Mouse (Mus musculus) hindbrain, embryonic 11.5 days (tissue): ENCODE data around the gene Cyp2d22. TPM values are rescaled to one million over a fixed set of nuclear protein-coding genes. Genes with fewer than 3 reads are reported as not detected.

Source experiments
- ATAC-seq: fragments of 200-750 bp; cut with Nextera tagmentation; 2 replicates; pipeline ENCODE4 v1.8.0; 2017; ENCODE audit warnings: mild to moderate bottlenecking, moderate TSS enrichment, moderate library complexity; ENCODE audit not compliant: low FRiP score
- DNase-seq: peaks from one replicate; pipeline ENCODE4 v3.0.0-alpha.2; 2015; ENCODE audit warnings: low spot score
- H3K27ac ChIP-seq: fragments of 300-500 bp; sonication (generic); 2 replicates; pipeline ENCODE4 v1.5.1; 2014; ENCODE audit warnings: mild to moderate bottlenecking, low read depth, low read length
- H3K27me3 ChIP-seq: fragments of 300-500 bp; sonication (generic); 2 replicates; pipeline ENCODE4 v1.6.1; 2014; ENCODE audit warnings: mild to moderate bottlenecking, low read length, moderate library complexity, mixed read lengths; ENCODE audit not compliant: control insufficient read depth, insufficient read depth
- H3K36me3 ChIP-seq: fragments of 300-500 bp; sonication (generic); 2 replicates; pipeline ENCODE4 v1.6.1; 2014; ENCODE audit warnings: mild to moderate bottlenecking, low read length, moderate library complexity, mixed read lengths; ENCODE audit not compliant: control insufficient read depth, insufficient read depth
- H3K4me1 ChIP-seq: fragments of 300-500 bp; sonication (generic); replicated peaks from 2 replicates; pipeline ENCODE4 v1.6.1; 2014; ENCODE audit warnings: low read length, mixed read lengths; ENCODE audit not compliant: control insufficient read depth, insufficient read depth
- H3K4me2 ChIP-seq: fragments of 300-500 bp; sonication (generic); replicated peaks from 2 replicates; pipeline ENCODE4 v1.6.1; 2014; ENCODE audit warnings: mild to moderate bottlenecking, low read depth, low read length
- H3K4me3 ChIP-seq: fragments of 300-500 bp; sonication (generic); 2 replicates; pipeline ENCODE4 v1.5.1; 2014; ENCODE audit warnings: low read depth, low read length
- H3K9ac ChIP-seq: fragments of 300-500 bp; sonication (generic); 2 replicates; pipeline ENCODE4 v1.6.1; 2014; ENCODE audit warnings: low read depth, low read length
- H3K9me3 ChIP-seq: fragments of 300-500 bp; sonication (generic); 2 replicates; pipeline ENCODE4 v1.6.1; 2016; ENCODE audit warnings: low read length; ENCODE audit not compliant: control insufficient read depth
- WGBS: fragments of 180-500 bp; shearing (Covaris S2); extraction: QIAGEN DNeasy Blood & Tissue Kit; methylation state at CpG from one replicate; pipeline ENCODE4 v1.1.7; 2014; 5-methylcytosine and 5-hydroxymethylcytosine counted together
- polyA plus RNA-seq: library from polyadenylated mRNA; unstranded; fragments of >200 nt; fragmentation: Nextera tagmentation; extraction: Ambion mirVana; gene quantifications from 2 replicates; pipeline ENCODE4 v1.2.1, GENCODE M21; 2014

Gene Cyp2d22
- polyA plus RNA-seq, 1 experiment from 2014 or later: 2.1 TPM

GRCm38 (mm10) chr15:82341036-82341501, 39.0 kb downstream of the Cyp2d22 start:
- H3K27ac ChIP-seq: peak overlapping the region; percentile 4; the same call in 1 of the 2 replicates
- peaks cover 7% of the 10 kb centered on the region; the same call in 1 of the 2 replicates for H3K27me3 ChIP-seq
- H3K4me1 ChIP-seq: peaks cover 9% of the 10 kb centered on the region; the same call in 1 of the 2 replicates
- no peaks in the 10 kb centered on the region for H3K36me3 ChIP-seq
- H3K9me3 ChIP-seq: no peaks in the 10 kb centered on the region
- peak overlapping the region; percentile 53 for H3K9ac ChIP-seq
- peak; percentile 49 for DNase-seq
- 3% methylated on average over 32 of the region's 40 CpGs for WGBS
- H3K4me2 ChIP-seq: peak overlapping the region; percentile 49
- ATAC-seq: no peak
- H3K4me3 ChIP-seq: peak overlapping the region; percentile 29

DNA sequence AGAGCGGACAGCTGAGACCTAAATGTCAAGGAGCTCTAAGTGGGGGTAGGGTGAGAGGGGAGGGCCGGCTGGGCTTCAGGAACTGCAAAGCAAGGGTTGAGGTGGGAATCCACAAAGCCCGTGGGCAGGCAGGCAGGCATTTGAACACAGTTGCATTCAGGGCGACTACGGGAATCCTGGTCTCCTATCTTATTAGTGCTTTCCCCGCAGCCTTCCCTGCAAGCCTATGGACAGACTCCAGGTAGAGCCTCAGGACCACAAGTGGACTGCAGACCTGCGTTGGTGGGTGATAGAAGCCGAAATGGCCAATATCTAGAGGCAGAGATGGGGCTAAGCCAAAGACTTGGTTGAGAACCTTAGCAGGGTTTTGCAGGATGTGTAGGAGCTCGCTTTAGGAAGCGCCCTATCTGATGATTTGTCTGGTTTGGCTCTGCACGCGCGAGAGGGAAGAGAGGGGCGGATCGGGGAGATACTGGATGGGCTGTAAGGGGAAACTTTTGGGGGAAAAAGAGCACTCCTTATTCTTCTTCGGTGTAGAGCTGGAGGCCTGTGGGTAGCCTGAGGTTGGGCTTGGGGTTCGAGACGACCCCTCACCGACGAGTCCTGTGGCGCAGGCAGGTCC, 39.5 kb downstream of the Cyp2d22 start:
- H3K9ac ChIP-seq: peak overlapping the region; percentile 53; the same call in 1 of the 2 replicates
- H3K9me3 ChIP-seq: no peaks in the 10 kb centered on the region
- peak; percentile 43 for DNase-seq
- no peak for ATAC-seq
- H3K27me3 ChIP-seq: peaks cover 7% of the 10 kb centered on the region; the same call in 1 of the 2 replicates
- peaks cover 9% of the 10 kb centered on the region; the same call in 1 of the 2 replicates for H3K4me1 ChIP-seq
- H3K27ac ChIP-seq: no peak overlapping the region; the same call in 1 of the 2 replicates
- peaks cover 2% of the 10 kb centered on the region; the same call in 1 of the 2 replicates for H3K36me3 ChIP-seq
- WGBS: 43% methylated on average over 21 of the region's 21 CpGs
- H3K4me3 ChIP-seq: peak overlapping the region; percentile 29
- H3K4me2 ChIP-seq: peak overlapping the region; percentile 49

- Histone ChIP-seq H3K9me3 (no peaks in the 10 kb centered on the region), H3K4me1 (peaks cover 9% of the 10 kb centered on the region; the same call in 1 of the 2 replicates), H3K4me2 (no peak overlapping the region), H3K9ac (no peak overlapping the region), H3K27me3 (peaks cover 7% of the 10 kb centered on the region; the same call in 1 of the 2 replicates), H3K27ac (no peak overlapping the region), H3K4me3 (no peak overlapping the region), H3K36me3 (peaks cover 5% of the 10 kb centered on the region)
- no peak for ATAC-seq
- WGBS: 70% methylated on average over 8 of the region's 8 CpGs
- DNase-seq: peak; percentile 9
Measured at GRCm38 (mm10) chr15:82339634-82340254, 40.3 kb downstream of the Cyp2d22 start.

GRCm38 (mm10) chr15:82339150-82339549, 40.9 kb downstream of the Cyp2d22 start:
- Histone ChIP-seq H3K4me1 (peaks cover 9% of the 10 kb centered on the region; the same call in 1 of the 2 replicates), H3K36me3 (peaks cover 5% of the 10 kb centered on the region), H3K4me3 (peak overlapping the region; percentile 48), H3K4me2 (peak overlapping the region; percentile 69), H3K9ac (peak overlapping the region; percentile 31; the same call in 1 of the 2 replicates), H3K9me3 (no peaks in the 10 kb centered on the region), H3K27ac (no peak overlapping the region), H3K27me3 (peaks cover 7% of the 10 kb centered on the region; the same call in 1 of the 2 replicates)
- ATAC-seq (no peak), DNase-seq (no peak)
- 62% methylated on average over 10 of the region's 10 CpGs for WGBS

DNA sequence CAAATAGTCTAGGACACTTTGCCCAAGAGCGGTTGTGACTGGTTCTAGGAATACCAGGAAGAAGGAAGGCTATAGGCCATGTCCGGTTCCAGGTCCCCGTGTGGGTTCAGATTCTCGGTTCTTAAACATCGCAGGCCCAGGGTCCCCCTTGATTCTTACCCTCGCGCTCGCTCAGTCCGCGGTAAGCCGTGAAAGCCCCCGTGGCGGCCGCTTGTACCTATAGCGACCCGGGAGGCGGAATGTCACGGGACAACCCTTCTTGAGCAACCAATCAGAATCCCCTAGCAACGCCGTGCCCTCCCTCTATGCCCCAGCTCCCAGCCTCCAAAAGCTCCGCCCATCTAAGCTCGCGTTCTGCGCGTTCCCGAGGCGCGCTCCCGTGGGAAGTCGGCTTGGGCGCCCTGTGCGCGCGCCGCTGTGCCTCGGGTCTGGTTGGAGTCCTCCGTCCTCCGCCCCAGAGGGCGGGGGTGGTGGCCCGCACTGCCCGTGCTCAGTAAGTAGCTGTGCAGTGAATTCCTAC, 41.4 kb downstream of the Cyp2d22 start, which contains the start of the genes Naga, Pheta2 and Smdt1:
Gene Naga, minus strand, starts transcription at position 333 of the 520 bp plus-strand sequence.
Gene Pheta2, plus strand, starts transcription at position 350 of the 520 bp plus-strand sequence.
Gene Smdt1, plus strand, starts transcription at position 367 of the 520 bp plus-strand sequence.
- peaks cover 5% of the 10 kb centered on the region for H3K36me3 ChIP-seq
- under 1% methylated on average over 41 of the region's 41 CpGs for WGBS
- H3K4me1 ChIP-seq: peaks cover 9% of the 10 kb centered on the region; the same call in 1 of the 2 replicates
- H3K9me3 ChIP-seq: no peaks in the 10 kb centered on the region
- H3K4me2 ChIP-seq: peak within 1 kb of the TSS; percentile 69
- no peak within 1 kb of the TSS for H3K27ac ChIP-seq
- H3K4me3 ChIP-seq: peak within 1 kb of the TSS; percentile 48
- DNase-seq (peak; percentile 99), ATAC-seq (peak; percentile 90)
- H3K9ac ChIP-seq: peak within 1 kb of the TSS; percentile 64
- H3K27me3 ChIP-seq: peaks cover 7% of the 10 kb centered on the region; the same call in 1 of the 2 replicates

DNA sequence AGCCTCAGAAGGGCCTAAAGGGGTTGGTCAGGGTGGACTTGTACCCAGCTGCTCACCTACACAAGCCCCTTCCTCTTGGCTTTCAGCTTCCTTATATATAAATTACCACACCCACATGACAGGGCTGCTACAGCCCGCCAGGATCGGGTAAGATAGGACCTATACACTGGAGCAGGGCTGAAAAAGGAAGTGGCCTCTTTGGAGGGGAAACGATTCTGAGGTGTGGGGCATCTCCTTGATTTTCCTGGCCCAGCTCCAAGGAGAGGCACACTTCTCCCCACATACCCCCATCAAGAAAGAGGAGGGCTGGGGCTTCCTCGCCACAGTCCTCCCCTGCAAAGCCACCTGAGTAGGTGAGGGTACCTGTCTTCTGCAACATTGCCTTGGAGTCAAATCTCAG, 42.2 kb downstream of the Cyp2d22 start:
- peaks cover 7% of the 10 kb centered on the region; the same call in 1 of the 2 replicates for H3K27me3 ChIP-seq
- DNase-seq: no peak
- no peaks in the 10 kb centered on the region for H3K9me3 ChIP-seq
- ATAC-seq: no peak
- peak overlapping the region; percentile 48 for H3K4me3 ChIP-seq
- H3K9ac ChIP-seq: peak overlapping the region; percentile 64
- peaks cover 5% of the 10 kb centered on the region for H3K36me3 ChIP-seq
- 49% methylated on average over 4 of the region's 4 CpGs for WGBS
- H3K4me2 ChIP-seq: peak overlapping the region; percentile 69
- H3K4me1 ChIP-seq: peaks cover 9% of the 10 kb centered on the region; the same call in 1 of the 2 replicates
- H3K27ac ChIP-seq: no peak overlapping the region

- 75% methylated on average over 12 of the region's 12 CpGs for WGBS
- peaks cover 9% of the 10 kb centered on the region; the same call in 1 of the 2 replicates for H3K4me1 ChIP-seq
- H3K4me2 ChIP-seq: no peak overlapping the region
- peaks cover 5% of the 10 kb centered on the region for H3K36me3 ChIP-seq
- 0 out of 2 replicates have a peak overlapping the region, but pooled peaks have one; percentile 20 for H3K9ac ChIP-seq
- DNase-seq (no peak), ATAC-seq (no peak)
- H3K27ac ChIP-seq: no peak overlapping the region
- peaks cover 7% of the 10 kb centered on the region; the same call in 1 of the 2 replicates for H3K27me3 ChIP-seq
- no peak overlapping the region for H3K4me3 ChIP-seq
- H3K9me3 ChIP-seq: no peaks in the 10 kb centered on the region
Measured at GRCm38 (mm10) chr15:82336629-82337028, 43.4 kb downstream of the Cyp2d22 start.

GRCm38 (mm10) chr15:82335194-82335593, 44.9 kb downstream of the Cyp2d22 start:
- Histone ChIP-seq H3K4me3 (no peak overlapping the region), H3K36me3 (peaks cover 5% of the 10 kb centered on the region), H3K4me1 (0 out of 2 replicates have a peak, but pooled peaks cover 4% of the 10 kb centered on the region), H3K9ac (no peak overlapping the region), H3K9me3 (no peaks in the 10 kb centered on the region), H3K4me2 (no peak overlapping the region), H3K27ac (no peak overlapping the region), H3K27me3 (peaks cover 3% of the 10 kb centered on the region; the same call in 1 of the 2 replicates)
- 96% methylated on average over 4 of the region's 4 CpGs for WGBS
- ATAC-seq (no peak), DNase-seq (no peak)
